Mouse (Mus musculus) natural killer cell, adult 2 months (primary cell): ENCODE results near the gene Mthfsl.
"Not testable (repeated sequence)": the region's sequence is repeated elsewhere in the genome, so short reads cannot be mapped to it uniquely, and the experiment has no call there.

Source experiments
- DNase-seq, 2 experiments: peaks; one replicate each; pipeline ENCODE4 v3.0.0; 2022; ENCODE audit warnings: low spot score in 2 of 2

Gene Mthfsl

GRCm38 (mm10) chr9:88691307-88691706 lies 28.8 kb downstream of the Mthfsl start:
- not testable (repeated sequence) for DNase-seq

GRCm38 (mm10) chr9:88689451-88689850 lies 30.6 kb downstream of the Mthfsl start:
- DNase-seq = not testable (repeated sequence)

- not testable (repeated sequence) for DNase-seq
Measured at GRCm38 (mm10) chr9:88686719-88687118, 33.4 kb downstream of the Mthfsl start.

- not testable (repeated sequence) for DNase-seq
Measured at GRCm38 (mm10) chr9:88658341-88658740, 61.8 kb downstream of the Mthfsl start.

- DNase-seq = not testable (repeated sequence)
Measured at GRCm38 (mm10) chr9:88650742-88651141, 69.4 kb downstream of the Mthfsl start.
